ENCODE assay signal across 7 mouse cellular contexts in the genomic region with DNA sequence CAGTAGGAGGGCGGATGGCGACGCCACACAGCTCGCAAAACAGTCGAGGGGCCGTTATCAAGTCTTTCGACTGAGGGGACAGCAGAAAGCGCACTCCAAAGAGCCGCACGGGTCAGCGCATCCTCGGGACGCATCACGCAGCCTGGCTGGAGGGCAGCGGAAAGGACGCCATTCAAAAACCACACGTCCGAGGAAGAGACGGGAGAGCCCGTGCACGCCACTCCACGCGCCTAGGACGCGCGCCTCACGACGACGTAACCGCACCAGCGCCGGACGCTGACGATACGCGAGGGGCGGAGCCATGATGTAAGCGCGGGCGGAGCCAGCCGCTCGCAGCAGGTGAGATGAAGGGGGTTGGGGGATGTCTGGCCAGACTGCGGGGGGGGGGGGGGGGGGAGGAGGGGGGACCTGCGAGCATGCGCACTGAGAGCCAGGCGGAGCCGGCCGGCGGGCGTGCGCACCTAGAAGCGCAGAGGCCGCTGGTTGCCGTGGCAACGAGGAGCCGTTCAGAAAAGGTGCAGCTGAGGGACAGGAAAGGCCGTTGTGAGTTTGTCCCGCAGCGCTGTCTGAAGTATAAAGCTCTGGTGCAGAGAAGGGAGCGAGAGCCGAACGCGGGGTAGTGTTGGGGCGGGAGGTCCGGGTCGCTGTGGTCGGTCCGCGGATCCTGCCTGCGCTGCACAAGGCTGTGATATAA. TPM values are rescaled to one million over a fixed set of nuclear protein-coding genes. Genes with fewer than 3 reads are reported as not detected.
DNase-seq lines count a peak whose midpoint lies in the region; ATAC-seq and TF ChIP-seq lines count a peak whose summit lies in the region.

A gene (plus strand): TSS at position 423 of the 694 bp plus-strand sequence.

- peak; percentile 92 for ATAC-seq in embryonic facial prominence, embryonic 12.5 days (ENCODE audit: insufficient number of reproducible peaks, insufficient read depth, low FRiP score, low TSS enrichment)
- peak; percentile 94 for ATAC-seq in limb, embryonic 12.5 days (ENCODE audit: insufficient number of reproducible peaks, insufficient read depth, low FRiP score, low TSS enrichment, low read depth)
- peak; percentile 97 for ATAC-seq in midbrain, embryonic 14.5 days (ENCODE audit: low FRiP score, low TSS enrichment)

- peak within 1 kb of the TSS; percentile 59 for H3K4me2 ChIP-seq in embryonic facial prominence, embryonic 12.5 days (replicated peaks)
- peak within 1 kb of the TSS; percentile 68 for H3K4me2 ChIP-seq in limb, embryonic 12.5 days
- peak within 1 kb of the TSS; percentile 71 for H3K4me2 ChIP-seq in midbrain, embryonic 14.5 days (ENCODE audit: low read length)

- no peak for TF ChIP-seq POLR2A in spleen, adult 2 months (IDR thresholded peaks at IDR 0.05; ENCODE audit: low read depth, low read length)

- H3K4me1 ChIP-seq in embryonic facial prominence, embryonic 12.5 days = 0 out of 2 replicates have a peak, but pooled peaks cover 3% of the 10 kb centered on the region
- H3K4me1 ChIP-seq in limb, embryonic 12.5 days (replicated peaks) = peaks cover 12% of the 10 kb centered on the region; the same call in 1 of the 2 replicates
- H3K4me1 ChIP-seq in midbrain, embryonic 14.5 days (ENCODE audit: control insufficient read depth, insufficient read depth, low read length) = peaks cover 6% of the 10 kb centered on the region; the same call in 1 of the 2 replicates
- H3K4me1 ChIP-seq in spleen, adult 2 months (ENCODE audit: control insufficient read depth, insufficient read depth, insufficient read length) = peaks cover 4% of the 10 kb centered on the region

- peak; percentile 46 to 59 for DNase-seq in adrenal gland, postnatal 4 days (ENCODE audit: low spot score in 2 of 2)
- DNase-seq in heart, adult 9 months (ENCODE audit: low spot score in 2 of 2) = peak; percentile 32 to 46
- peak; percentile 67 to 71 for DNase-seq in kidney, adult 8-10 months
- peak; percentile 98 for DNase-seq in midbrain, embryonic 14.5 days
- DNase-seq in spleen, adult 2 months (ENCODE audit: low read depth in 1 of 2, low spot score in 2 of 2) = peak; percentile 11 to 34

- H3K27me3 ChIP-seq in embryonic facial prominence, embryonic 12.5 days = no peaks in the 10 kb centered on the region
- no peaks in the 10 kb centered on the region for H3K27me3 ChIP-seq in limb, embryonic 12.5 days
- no peaks in the 10 kb centered on the region for H3K27me3 ChIP-seq in midbrain, embryonic 14.5 days (ENCODE audit: control insufficient read depth, insufficient read depth, low read length)
- H3K27me3 ChIP-seq in spleen, adult 2 months (ENCODE audit: control insufficient read depth, insufficient read depth, low read length) = peaks cover 2% of the 10 kb centered on the region; the same call in 1 of the 2 replicates

- no peaks in the 10 kb centered on the region for H3K9me3 ChIP-seq in embryonic facial prominence, embryonic 12.5 days
- no peaks in the 10 kb centered on the region for H3K9me3 ChIP-seq in limb, embryonic 12.5 days
- H3K9me3 ChIP-seq in midbrain, embryonic 14.5 days (ENCODE audit: control insufficient read depth, low read length) = no peaks in the 10 kb centered on the region

- no peak for TF ChIP-seq CTCF in spleen, adult 2 months (IDR thresholded peaks at IDR 0.05; ENCODE audit: extremely low read depth, insufficient read depth, insufficient read length, insufficient replicate concordance)

- peak within 1 kb of the TSS; percentile 81 for H3K27ac ChIP-seq in embryonic facial prominence, embryonic 12.5 days
- peak within 1 kb of the TSS; percentile 82 for H3K27ac ChIP-seq in limb, embryonic 12.5 days
- peak within 1 kb of the TSS; percentile 92 for H3K27ac ChIP-seq in midbrain, embryonic 14.5 days (replicated peaks; ENCODE audit: low read depth, low read length)
- peak within 1 kb of the TSS; percentile 58; the same call in 1 of the 2 replicates for H3K27ac ChIP-seq in spleen, adult 2 months (ENCODE audit: insufficient read depth, low read length)

- H3K9ac ChIP-seq in embryonic facial prominence, embryonic 12.5 days = peak within 1 kb of the TSS; percentile 74
- H3K9ac ChIP-seq in limb, embryonic 12.5 days (replicated peaks) = peak within 1 kb of the TSS; percentile 81
- peak within 1 kb of the TSS; percentile 69 for H3K9ac ChIP-seq in midbrain, embryonic 14.5 days (replicated peaks; ENCODE audit: low read length)

- peak within 1 kb of the TSS; percentile 58 for H3K4me3 ChIP-seq in embryonic facial prominence, embryonic 12.5 days
- peak within 1 kb of the TSS; percentile 58 for H3K4me3 ChIP-seq in limb, embryonic 12.5 days (replicated peaks)
- peak within 1 kb of the TSS; percentile 56 for H3K4me3 ChIP-seq in midbrain, embryonic 14.5 days (replicated peaks; ENCODE audit: low read depth, low read length)
- H3K4me3 ChIP-seq in spleen, adult 2 months (ENCODE audit: extremely low read depth, insufficient read depth, insufficient read length) = peak within 1 kb of the TSS; percentile 56

- H3K36me3 ChIP-seq in embryonic facial prominence, embryonic 12.5 days = no peaks in the 10 kb centered on the region
- H3K36me3 ChIP-seq in limb, embryonic 12.5 days = no peaks in the 10 kb centered on the region
- no peaks in the 10 kb centered on the region for H3K36me3 ChIP-seq in midbrain, embryonic 14.5 days (ENCODE audit: control insufficient read depth, insufficient read depth, low read length)
- no peaks in the 10 kb centered on the region for H3K36me3 ChIP-seq in spleen, adult 2 months (ENCODE audit: control insufficient read depth, insufficient read depth, low read length)

- WGBS in embryonic facial prominence, embryonic 12.5 days = under 1% methylated on average over 62 of the region's 70 CpGs
- WGBS in limb, embryonic 12.5 days = under 1% methylated on average over 68 of the region's 70 CpGs
- under 1% methylated on average over 69 of the region's 70 CpGs for WGBS in midbrain, embryonic 14.5 days
- WGBS in spleen, adult 2 months = 2% methylated on average over 64 of the region's 70 CpGs

RNA-seq across cellular contexts. Expression of the gene that starts here (rescaled TPM):
- total RNA-seq in adrenal gland, postnatal 4 days (2021) = 1 to 10 TPM; 3.4 to 4.8 TPM
- 5.3 TPM in 2 replicates for polyA plus RNA-seq in embryonic facial prominence, embryonic 12.5 days (2016; fragmentation: Nextera tagmentation; extraction: Ambion mirVana)
- polyA plus RNA-seq in limb, embryonic 12.5 days (2016; fragmentation: Nextera tagmentation; extraction: Ambion mirVana) = 3.3 and 3.6 TPM in 2 replicates
- 19.4 and 21.5 TPM in 2 replicates for polyA plus RNA-seq in midbrain, embryonic 14.5 days (2014; fragmentation: Nextera tagmentation; extraction: Ambion mirVana)
- 0.54 and 1.1 TPM in 2 replicates for polyA plus RNA-seq in spleen, adult 2 months (2012; rRNA removed)

Comparison
In these comparisons a context has a peak if more than half of its experiments do, and no peak if none do; other contexts are left out.
1. Peak in every context shown above with its lines: DNase-seq, ATAC-seq, H3K4me3 ChIP-seq and H3K27ac ChIP-seq.
2. DNase-seq: peak in every context shown above with its lines; median percentile 98 in midbrain, embryonic 14.5 days; 69 in kidney, adult 8-10 months; 52 in adrenal gland, postnatal 4 days; 39 in heart, adult 9 months; 22 in spleen, adult 2 months.